Comparison of ENCODE assay signal across 19 mouse cellular contexts in genomic region chr11:105803686-105804085, GRCm38 (mm10).
DNase-seq lines count a peak whose midpoint lies in the region; ATAC-seq and TF ChIP-seq lines count a peak whose summit lies in the region.
"Had no signal": no experiment of that assay in that cellular context is flagged by ENCODE, and none has a peak within 500 bp of the region (broad histone marks: within the 10 kb centered on the region; RNA-seq: fewer than 3 reads in every experiment).

No protein-coding gene starts in this region.

- H3K4me1 ChIP-seq in hindbrain, embryonic 13.5 days (replicated peaks), result no peaks in the 10 kb centered on the region
- H3K4me1 ChIP-seq: embryonic facial prominence, embryonic 13.5 days; forebrain, embryonic 13.5 days; heart, embryonic 13.5 days had no signal

- ATAC-seq in hindbrain, embryonic 13.5 days (ENCODE audit: low FRiP score), result no peak
- ATAC-seq: forebrain, embryonic 13.5 days; hindbrain, embryonic 16.5 days; inflammation-experienced regulatory T-cells, adult 6 months; intestine, postnatal 0 days had no signal

- no peak overlapping the region for H3K4me2 ChIP-seq in hindbrain, embryonic 13.5 days
- H3K4me2 ChIP-seq: embryonic facial prominence, embryonic 13.5 days; forebrain, embryonic 13.5 days; heart, embryonic 13.5 days had no signal

- no peak overlapping the region for H3K9ac ChIP-seq in hindbrain, embryonic 13.5 days
- H3K9ac ChIP-seq: embryonic facial prominence, embryonic 13.5 days; forebrain, embryonic 13.5 days; heart, embryonic 13.5 days had no signal

- DNase-seq in adrenal gland, adult 2 months, result peak; percentile 59
- no peak for DNase-seq in adrenal gland, adult 18-20 months (ENCODE audit: low spot score in 2 of 2)
- DNase-seq in cerebellum, postnatal 36 days, result peak; percentile 8 to 28
- no peak for DNase-seq in cerebellum, postnatal 4 days (ENCODE audit: low spot score in 2 of 2)
- peak; percentile 27 for DNase-seq in adrenal gland, postnatal 10 days
- peak; percentile 6 for DNase-seq in brain, embryonic 14.5 days (ENCODE audit: low read depth)
- DNase-seq: cerebellum, adult 9-10 months; gastrocnemius, adult 2 months; gastrocnemius, postnatal 36 days; heart, adult 11 months; heart, postnatal 36 days; kidney, adult 8-10 months had no signal

- H3K36me3 ChIP-seq in hindbrain, embryonic 13.5 days, result no peaks in the 10 kb centered on the region; the same call in 1 of the 2 replicates
- H3K36me3 ChIP-seq: embryonic facial prominence, embryonic 13.5 days had no signal

- H3K27ac ChIP-seq in hindbrain, embryonic 13.5 days, result no peak overlapping the region
- H3K27ac ChIP-seq: embryonic facial prominence, embryonic 13.5 days; forebrain, embryonic 13.5 days; heart, embryonic 13.5 days had no signal

- H3K9me3 ChIP-seq in hindbrain, embryonic 13.5 days, result no peaks in the 10 kb centered on the region
- H3K9me3 ChIP-seq: embryonic facial prominence, embryonic 13.5 days; forebrain, embryonic 13.5 days; heart, embryonic 13.5 days had no signal

- TF ChIP-seq CTCF in brain, embryonic 14.5 days (IDR thresholded peaks at IDR 0.05; ENCODE audit: borderline replicate concordance, extremely low read depth, insufficient read depth, insufficient read length), result no peak

- no peak for TF ChIP-seq POLR2A in brain, embryonic 14.5 days (IDR thresholded peaks at IDR 0.05; ENCODE audit: borderline replicate concordance, extremely low read depth, insufficient read depth, insufficient read length, poor library complexity, severe bottlenecking)

- H3K27me3 ChIP-seq in hindbrain, embryonic 13.5 days, result no peaks in the 10 kb centered on the region
- H3K27me3 ChIP-seq: embryonic facial prominence, embryonic 13.5 days; forebrain, embryonic 13.5 days; heart, embryonic 13.5 days had no signal

- no peak overlapping the region for H3K4me3 ChIP-seq in hindbrain, embryonic 13.5 days
- H3K4me3 ChIP-seq: embryonic facial prominence, embryonic 13.5 days; forebrain, embryonic 13.5 days; gastrocnemius, adult 2 months; heart, embryonic 13.5 days had no signal

- WGBS in hindbrain, embryonic 13.5 days, result 93% methylated on average over 3 of the region's 3 CpGs

Comparison
In these comparisons a context has a peak if more than half of its experiments do, and no peak if none do; other contexts are left out.
1. DNase-seq: peak in adrenal gland, adult 2 months (single experiment), cerebellum, postnatal 36 days (2 of 2), adrenal gland, postnatal 10 days (single experiment) and brain, embryonic 14.5 days (single experiment); none in adrenal gland, adult 18-20 months (0 of 2) and cerebellum, postnatal 4 days (0 of 2).